Mouse (Mus musculus): Measurements from ENCODE around the gene Unc5b.
"Not testable (repeated sequence)": the region's sequence is repeated elsewhere in the genome, so short reads cannot be mapped to it uniquely, and the experiment has no call there.

Gene Unc5b

DNA sequence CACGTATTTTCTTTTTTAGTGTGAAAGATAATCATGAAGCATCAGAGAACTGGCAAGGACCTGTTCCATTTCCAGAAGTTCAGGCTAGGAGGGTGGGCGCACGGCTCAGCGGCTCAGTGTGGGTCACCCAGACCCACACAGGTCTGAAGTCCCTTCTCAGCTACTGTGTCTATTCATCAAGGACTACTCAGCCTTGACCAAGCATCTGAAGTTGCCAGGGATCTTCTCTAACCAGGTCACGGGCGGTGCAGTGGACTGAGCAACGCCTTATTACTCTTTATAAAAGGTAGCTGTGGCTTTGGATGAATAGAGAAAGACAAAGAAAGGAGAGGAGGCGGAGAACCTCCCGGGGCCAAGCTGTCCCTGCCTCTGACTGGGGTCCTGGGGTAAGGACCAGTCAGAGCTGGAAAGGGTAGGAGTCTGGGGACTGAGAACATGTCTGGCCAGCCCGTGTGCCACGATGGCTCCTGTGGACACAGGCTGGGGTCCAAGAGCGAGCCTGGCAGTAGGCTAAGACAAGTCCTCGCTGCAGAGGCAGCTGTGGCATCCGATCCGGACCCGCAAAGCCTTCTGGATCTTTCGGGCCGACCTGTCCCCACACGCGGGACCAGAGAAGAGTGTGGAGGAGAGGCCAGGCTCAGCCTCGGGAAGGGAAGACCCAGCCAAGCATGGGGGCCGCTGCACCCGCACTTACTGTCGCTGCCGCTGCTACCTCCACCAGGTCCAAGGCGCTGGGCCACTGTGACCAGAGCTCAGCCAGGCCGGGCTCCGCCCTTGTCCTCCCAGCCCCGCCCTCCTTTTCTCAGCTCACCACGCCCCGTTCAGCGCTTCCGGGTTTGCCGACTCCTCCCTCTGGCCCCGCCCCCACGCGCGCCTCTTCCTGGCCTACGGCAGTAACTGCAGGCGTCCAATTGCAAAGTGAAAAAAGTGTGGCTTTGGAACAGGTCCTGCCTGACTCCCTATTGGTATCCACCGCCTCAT is 79.1 kb downstream of the Unc5b start, which contains the start of gene Slc29a3:
Slc29a3 (minus strand) TSS at position 755 of the 981 bp plus-strand sequence.
- peak; percentile 94 for DNase-seq (ENCODE audit: low spot score)

DNA sequence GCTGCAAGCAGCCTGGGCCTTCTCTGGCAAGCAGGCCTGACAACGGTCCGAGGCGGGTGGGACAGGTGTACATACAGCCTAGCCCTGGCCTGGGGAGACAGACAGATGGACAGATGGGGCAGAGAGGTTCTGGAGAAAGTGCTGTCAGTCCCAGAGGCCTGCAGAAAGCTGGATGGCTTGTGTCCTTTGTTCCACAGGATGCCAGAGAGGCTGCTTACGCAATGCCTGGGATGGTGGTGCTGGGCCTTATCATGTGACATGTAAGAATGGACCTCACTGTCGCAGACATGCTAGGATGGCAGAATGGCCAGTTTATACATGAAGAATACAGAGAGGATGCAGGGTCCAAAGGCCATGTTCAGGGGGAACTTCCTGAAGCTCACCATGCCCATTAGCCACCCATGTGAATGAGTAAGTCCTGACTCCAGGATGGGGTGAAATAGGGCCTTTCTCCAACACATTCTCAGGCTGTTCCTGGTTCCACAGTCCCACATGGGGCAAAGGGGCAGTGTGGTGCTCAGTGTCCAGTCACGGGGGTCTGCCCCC is 83.6 kb downstream of the Unc5b start:
- DNase-seq (ENCODE audit: low spot score) = no peak

DNA sequence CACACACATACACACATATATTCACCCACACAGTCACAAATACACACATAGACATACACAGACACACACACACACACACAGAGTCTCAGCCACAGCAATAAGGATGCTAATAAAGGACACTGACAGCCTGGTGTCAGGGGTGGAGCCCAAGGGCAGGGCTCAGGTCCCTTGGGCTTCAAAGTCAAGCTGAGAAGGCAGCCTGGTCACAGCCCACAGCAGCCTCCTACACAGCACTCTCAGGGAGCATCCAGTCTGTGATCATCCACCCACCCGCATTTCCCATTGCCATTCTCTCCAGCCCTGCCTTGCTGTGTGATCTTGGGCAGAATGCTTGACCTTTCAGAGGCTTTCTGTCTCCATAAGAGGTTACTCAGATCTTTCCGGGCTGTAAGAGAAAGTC is 84.9 kb downstream of the Unc5b start:
- DNase-seq (ENCODE audit: low spot score) = no peak

DNA sequence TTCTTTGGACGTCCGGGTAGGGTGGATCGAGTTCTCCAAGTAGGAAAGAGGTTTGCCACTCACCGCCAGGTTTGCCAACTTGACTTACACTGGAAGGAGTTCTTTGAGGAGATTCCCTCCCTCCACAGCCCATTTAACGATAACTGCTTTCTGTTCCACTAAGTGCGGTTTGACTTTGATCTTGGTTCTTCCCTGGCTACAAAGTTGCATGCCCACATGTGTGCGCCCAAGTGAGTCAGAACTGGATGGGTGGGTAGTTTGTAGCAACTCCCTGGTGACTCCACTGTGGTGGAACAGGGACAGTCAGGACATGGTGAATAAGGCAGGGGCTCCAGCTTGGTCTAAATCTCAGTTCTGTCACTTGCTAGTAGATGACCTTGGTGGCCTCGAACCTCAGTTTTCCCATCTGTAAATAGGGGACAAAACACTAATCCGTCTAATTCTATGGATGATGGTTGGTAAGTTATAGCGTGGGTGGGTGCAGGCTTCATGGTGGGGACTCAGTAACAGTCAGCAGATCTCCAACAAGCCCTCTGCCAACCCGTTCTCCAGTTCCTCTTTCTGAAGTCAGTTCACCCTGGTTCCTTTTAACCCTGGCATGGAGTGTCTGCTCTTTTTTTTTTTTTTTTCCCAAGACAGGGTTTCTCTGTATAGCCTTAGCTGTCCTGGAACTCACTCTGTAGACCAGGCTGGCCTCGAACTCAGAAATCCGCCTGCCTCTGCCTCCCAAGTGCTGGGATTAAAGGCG is 86.7 kb downstream of the Unc5b start:
- DNase-seq (ENCODE audit: low spot score) = no peak

DNA sequence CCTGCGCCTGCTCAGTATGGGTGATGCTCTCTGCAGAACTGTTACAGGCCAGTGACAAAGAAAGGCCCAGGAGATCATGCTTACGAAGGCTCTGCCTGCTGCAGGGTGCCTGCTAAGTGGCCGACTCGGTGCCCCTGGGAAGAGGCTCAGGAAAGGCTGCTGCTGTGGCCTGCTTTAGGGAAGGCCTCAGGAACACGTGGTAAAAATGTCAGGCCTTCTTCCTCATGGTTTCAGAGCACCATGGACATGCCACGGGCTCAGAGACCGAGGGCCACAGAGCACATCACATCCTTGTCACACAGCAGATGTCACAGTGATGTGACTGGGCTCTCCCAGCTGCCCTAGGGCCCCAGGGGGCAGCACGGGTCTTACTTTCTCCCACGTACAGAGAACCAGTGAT is 87.7 kb downstream of the Unc5b start:
- no peak for DNase-seq (ENCODE audit: low spot score)

DNA sequence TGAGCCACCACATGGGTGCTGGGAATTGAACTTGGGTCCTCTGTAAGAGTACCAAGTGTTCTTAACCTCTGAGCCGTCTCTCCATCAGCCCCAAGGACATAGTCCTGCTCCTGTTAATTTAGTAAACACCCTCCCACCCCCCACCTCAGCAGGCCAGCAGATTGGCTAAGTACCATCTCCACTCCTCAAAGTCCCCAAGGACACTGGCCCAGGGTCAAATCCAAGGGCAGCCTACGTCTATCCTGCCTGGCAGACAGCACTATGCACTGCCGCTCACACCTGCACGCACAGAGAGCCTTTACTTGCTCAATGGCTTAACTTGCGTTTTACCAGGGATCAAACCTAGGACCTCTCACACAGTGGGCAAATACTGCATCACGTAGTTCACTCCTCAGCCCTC is 88.4 kb downstream of the Unc5b start:
- no peak for DNase-seq (ENCODE audit: low spot score)

DNA sequence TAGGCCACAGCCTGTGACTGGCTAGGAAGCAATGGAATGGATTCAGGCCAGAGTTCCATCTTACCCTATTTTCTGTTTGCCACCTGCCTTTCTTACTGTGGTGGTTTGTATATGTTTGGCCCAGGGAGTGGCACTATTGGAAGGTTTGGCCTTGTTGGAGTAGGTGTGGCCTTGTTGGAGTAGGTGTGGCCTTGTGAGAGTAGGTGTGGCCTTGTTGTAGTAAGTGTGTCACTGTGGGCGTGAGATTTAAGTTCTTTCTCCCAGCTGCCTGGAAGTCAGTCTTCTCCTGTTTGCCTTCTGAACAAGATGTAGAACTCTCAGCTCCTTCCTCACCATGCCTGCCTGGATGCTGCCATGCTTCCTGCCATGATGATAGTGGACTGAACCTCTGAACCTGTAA is 89.1 kb downstream of the Unc5b start:
- DNase-seq (ENCODE audit: low spot score) = not testable (repeated sequence)

DNA sequence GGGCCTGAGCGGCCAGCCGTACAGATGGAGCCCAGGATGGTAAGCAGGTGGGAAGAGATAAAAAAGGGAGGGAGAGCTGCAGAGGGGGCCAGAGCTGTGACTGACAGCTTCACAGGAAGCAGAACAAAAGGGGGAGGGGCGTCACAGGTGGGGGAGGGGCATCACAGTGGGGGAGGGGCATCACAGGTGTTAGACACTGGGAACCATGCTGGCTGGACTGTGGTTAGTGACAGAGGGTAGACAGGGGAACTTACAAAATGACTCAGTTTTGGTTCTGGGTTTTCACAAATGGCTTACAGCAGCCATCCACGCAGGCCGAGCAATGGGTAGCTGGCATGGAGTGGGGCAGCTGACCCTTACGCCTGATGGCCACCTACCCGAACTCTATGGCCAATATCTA is 89.9 kb downstream of the Unc5b start:
- no peak for DNase-seq (ENCODE audit: low spot score)

DNA sequence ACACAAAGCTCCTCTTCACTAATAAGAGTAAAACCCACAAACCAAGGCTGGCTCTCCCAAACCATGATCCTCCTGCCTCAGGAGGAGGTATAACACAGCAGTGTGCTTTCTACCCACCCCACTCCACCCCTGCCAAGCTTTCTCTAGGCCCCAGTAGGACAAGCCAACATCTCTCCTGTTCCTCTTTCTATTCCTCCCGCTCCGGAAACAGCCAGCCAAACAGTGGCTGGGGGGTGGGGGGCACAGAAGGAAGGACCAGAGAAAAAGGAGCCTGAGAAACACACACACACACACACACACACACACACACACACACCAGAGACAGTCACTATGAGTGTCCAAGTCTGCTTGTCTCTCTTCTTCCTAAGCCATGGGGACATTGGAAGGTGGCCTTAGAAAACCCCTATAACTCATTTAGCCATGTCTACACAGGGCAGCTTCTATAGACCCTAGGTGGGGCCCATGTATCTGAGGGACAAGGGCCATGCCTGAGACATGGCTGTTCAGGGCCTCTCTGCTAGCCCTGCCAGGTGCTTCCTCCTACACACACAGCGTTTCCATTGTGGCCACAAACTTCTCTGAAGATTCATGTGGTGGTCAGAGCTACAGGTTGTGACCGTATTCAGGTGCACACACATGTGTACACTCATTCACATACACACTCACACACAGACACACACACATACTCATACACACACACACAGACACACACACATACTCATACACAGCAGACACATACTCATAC is 91.6 kb downstream of the Unc5b start:
- DNase-seq (ENCODE audit: low spot score) = no peak

DNA sequence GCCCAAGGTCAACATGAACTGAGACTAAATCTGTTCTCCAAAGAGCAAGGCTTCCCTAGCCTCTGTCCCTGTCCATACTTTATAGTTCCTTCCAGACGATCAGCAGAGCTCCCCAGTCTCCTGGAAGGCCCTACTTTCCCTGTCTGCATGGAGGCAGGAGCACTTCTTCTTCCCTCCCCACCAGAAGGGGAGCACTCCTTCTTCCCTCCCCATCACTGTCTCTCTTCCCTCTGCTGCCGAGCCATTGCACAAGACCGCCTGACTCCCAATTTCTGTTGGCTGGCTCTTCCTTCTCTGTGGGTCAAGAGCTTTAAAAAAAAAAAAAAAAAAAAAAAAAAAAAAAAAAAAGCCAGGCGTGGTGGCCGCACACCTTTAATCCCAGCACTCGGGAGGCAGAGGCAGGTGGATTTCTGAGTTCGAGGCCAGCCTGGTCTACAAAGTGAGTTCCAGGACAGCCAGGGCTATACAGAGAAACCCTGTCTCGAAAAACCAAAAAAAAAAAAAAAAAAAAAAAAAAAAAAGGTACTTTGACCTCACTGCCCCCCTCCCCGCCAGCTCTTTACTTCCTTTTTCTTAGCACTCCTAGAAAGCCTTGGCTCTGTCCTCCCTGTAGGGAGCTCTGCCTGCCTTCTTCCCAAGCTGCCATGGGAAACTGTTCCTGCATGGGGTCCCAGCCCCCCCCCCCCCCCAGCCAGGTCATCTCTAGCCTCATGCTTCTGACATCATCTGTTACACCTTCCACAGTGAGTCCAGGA is 93.3 kb downstream of the Unc5b start:
- no peak for DNase-seq (ENCODE audit: low spot score)

DNA sequence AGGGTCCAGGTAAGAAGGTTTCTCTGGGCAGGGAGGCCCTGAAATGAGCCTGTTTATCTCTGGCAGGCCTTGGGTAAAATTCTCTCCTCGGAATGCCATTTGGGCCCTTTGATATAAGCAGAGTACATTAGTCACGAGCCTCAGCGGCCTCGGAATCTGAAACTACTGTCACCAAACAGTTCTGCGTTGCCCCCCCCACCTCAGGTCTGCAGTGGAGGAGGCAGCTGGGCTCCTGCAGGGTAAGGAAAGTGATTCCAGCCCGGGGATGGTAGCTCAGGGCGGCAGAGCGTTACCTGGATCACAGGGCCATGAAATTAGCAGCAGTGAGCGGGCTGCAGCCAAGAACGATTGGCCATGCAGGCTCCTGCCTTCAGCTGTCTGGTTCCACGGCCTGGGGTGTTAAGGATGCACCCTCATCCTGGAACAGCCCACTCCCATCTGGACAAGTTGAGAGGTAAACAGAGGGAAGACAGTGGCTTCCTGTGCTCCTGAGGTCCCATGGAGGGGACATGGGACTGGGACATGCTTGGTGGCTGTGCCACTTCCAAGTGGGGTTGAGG is 94.1 kb downstream of the Unc5b start:
- DNase-seq (ENCODE audit: low spot score) = no peak

DNA sequence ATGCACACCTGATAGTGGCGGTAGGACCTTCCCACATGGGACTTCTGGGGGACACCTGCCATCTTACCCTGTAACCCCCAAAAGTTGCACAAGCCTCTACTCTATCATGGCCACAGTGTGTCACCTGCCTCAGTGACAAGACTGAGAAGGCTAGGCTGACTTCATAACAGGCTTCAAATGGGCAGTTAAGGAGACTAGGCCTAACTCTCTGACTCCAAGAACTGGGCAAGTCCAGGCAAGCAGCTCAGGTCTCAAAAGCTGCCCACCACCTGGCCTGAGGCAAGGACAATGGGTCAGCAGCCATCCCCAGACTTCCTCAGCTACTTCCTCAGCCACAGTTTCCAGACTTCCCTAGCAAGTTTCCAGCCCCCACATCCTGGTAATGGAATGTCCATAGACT is 95.6 kb downstream of the Unc5b start:
- DNase-seq (ENCODE audit: low spot score) = no peak

DNA sequence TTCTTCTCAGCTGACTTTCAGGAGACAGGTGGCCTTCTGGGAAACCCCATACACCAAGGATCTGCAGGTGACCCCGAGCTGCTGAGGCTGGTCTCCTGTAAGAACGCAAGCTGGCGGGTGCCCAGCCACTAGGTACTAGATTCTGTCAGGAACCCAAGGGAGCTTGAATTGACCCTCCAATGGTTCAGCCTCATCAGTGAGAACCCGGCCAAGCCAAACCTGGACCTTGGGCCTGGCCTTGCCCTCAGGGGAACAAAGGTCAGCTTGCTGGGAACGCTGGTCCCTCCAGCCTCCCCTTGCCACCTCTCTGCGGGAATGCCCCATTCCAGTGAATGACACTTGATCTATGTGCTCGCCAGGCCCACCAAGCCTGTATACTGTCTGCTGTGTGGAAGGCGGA is 97.9 kb downstream of the Unc5b start:
- DNase-seq (ENCODE audit: low spot score) = no peak

DNA sequence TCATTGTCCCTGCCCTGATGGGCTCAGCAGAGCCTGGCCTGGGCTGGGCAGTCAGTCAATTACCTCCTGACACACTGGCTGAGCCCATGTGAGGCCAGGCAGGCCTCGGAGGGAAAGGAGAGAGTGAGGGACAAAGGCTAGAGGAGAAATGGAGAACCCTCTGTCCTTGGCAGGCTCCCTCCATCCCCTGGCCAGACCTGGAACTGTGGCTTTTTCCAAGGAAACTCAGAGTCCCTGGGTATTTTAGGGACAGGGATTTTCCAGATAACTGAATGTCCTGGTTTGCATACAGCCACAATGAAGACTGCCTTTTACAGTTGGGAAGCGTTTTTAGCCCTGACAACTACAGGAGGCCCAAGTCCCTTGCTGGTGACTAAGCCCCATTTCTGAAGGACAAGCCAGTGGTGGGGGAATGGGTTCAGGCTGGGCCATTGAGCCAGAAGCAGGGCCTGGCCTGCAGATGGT is 99.0 kb downstream of the Unc5b start:
- no peak for DNase-seq (ENCODE audit: low spot score)

DNA sequence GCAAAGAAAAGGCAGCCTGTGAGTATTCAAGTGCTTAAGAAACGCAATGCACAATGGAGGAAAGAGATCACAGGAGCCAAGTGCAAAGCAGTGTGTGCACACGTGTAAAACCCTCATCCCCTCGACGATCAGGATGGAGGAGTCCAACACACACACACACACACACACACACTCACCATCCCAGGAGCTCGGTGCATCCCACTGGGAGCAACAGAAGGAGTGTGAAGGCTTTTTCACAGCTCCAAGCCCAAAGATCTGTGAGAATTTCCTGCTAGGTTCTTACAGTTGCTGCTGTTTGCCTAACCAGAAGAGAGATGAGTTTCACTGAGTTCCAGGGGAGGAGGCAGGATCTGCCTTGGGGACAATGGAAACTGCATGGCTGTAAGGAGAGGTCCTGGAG is 99.6 kb downstream of the Unc5b start:
- DNase-seq (ENCODE audit: low spot score) = no peak

DNA sequence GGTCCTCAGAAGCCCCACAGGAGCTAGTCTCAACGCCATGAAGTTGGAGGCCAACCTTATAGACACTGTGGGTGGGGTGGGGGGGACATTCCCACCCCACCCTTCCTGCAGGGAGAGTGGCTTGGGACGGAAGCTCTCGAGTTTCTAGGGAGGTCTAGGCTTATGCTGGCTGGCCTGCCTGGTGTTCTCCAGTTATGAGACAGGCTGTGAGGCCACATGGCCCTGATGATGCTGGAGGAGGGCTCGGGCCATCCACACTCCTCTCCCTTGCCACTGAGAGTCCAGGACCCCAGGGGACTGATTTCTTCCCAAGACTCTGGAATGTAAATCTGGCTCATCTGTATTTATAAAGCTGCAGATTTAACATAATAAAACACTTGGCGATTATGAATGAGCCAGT is 104.1 kb downstream of the Unc5b start:
- DNase-seq (ENCODE audit: low spot score) = no peak

DNA sequence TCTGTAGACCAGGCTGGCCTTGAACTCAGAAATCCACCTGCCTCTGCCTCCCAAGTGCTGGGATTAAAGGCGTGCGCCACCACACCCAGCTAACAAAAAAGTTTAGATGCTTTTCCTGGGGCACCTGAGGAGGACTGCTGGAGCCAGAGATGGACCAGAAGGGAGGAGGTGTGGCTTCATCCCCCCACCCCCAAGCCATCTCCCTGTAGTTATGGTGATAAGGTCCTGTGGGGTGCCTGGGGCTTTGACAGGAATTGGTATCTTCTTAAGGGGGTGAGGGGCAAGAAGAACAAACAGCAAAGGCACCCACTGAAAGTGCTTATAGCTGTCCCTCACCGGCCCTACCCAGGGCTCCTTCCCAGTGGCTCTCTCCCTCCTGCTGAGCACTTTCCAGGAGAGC is 104.5 kb downstream of the Unc5b start:
- no peak for DNase-seq (ENCODE audit: low spot score)

DNA sequence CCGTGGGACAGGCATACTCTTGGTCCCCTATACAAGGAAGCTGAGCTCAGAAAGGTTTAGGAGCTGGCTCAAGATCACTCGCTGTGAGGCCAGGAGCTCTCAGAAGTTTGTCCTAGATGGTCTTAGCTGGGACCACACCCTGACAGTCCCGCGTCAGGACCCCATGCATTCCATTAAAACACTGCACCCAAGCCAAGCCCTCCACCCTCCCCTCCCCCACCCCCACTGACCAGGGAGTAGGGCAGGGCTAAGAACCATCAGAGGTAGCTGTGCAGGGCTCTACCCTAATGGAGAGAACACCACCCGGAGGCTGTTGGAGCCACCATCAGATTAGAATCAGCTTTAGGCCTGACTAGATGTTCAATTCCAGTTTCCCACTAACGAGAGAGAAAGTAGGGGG is 106.9 kb downstream of the Unc5b start:
- DNase-seq (ENCODE audit: low spot score) = no peak

DNA sequence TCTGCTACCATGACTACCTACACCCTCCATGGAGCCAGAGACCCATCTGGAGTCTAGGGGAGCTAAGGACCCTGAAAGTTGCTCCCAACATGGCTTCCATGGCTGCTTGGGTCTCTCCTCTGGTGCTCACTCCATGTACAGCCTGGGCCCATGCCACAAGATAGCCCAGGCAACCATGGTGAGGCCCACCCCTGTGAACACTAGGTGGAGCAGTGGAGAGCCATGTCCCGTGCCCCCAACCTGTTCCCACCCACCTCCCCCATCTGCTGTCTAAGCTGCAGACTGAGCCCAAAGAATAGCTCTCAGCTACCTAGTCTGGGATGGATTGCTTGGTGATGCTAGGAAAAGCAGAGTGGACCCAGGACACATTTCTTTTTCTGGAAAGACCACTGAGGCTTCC is 108.0 kb downstream of the Unc5b start:
- DNase-seq (ENCODE audit: low spot score) = no peak

DNA sequence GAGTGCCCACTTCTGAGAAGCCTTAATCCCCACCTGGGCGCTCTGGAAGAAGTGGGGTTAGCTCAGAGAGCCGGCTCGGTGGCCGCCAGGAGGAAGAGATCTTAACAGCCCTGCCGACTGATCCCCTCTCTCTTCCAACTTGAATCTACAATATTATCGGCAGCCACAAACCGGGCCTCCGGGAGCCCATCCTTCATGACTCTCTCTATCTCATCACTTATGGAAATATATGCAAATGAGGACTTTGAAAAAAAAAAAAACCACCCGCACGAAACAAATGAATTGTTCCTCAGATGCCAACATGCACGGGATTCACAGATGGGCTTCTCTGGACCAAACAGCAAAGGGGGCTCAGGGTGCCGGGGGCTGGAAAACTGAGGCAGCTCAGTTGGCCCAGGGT is 109.7 kb downstream of the Unc5b start:
- no peak for DNase-seq (ENCODE audit: low spot score)

DNA sequence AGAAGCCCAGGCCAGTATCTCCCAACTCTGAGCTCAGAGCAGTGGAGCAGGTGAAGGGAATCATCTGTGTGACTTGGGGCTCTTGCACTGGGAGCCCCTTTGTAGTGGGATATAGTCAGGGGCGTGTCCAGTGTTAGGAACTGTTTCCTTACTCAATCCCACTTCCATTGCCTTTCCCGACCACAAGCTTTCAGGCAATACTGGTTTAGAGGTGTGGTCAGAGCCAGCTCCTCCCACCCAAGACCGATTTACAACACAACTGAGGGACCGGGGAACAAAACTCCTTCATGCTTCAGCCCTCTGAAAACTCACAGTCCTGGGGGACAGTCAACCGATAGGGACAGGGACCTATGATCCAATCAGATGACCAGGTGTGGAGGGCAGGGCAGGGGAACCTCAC is 110.9 kb downstream of the Unc5b start:
- DNase-seq (ENCODE audit: low spot score) = no peak

All from spleen, adult 12 weeks (tissue).